Mouse (Mus musculus) hindbrain, embryonic 11.5 days (tissue): ENCODE results near the gene A4galt. TPM values are rescaled to one million over a fixed set of nuclear protein-coding genes. Genes with fewer than 3 reads are reported as not detected.

Experiments
- ATAC-seq: fragments of 200-750 bp; cut with Nextera tagmentation; 2 replicates; pipeline ENCODE4 v1.8.0; 2017; ENCODE audit warnings: mild to moderate bottlenecking, moderate TSS enrichment, moderate library complexity; ENCODE audit not compliant: low FRiP score
- DNase-seq: peaks from one replicate; pipeline ENCODE4 v3.0.0-alpha.2; 2015; ENCODE audit warnings: low spot score
- H3K27ac ChIP-seq: fragments of 300-500 bp; sonication (generic); 2 replicates; pipeline ENCODE4 v1.5.1; 2014; ENCODE audit warnings: mild to moderate bottlenecking, low read depth, low read length
- H3K27me3 ChIP-seq: fragments of 300-500 bp; sonication (generic); 2 replicates; pipeline ENCODE4 v1.6.1; 2014; ENCODE audit warnings: mild to moderate bottlenecking, low read length, moderate library complexity, mixed read lengths; ENCODE audit not compliant: control insufficient read depth, insufficient read depth
- H3K36me3 ChIP-seq: fragments of 300-500 bp; sonication (generic); 2 replicates; pipeline ENCODE4 v1.6.1; 2014; ENCODE audit warnings: mild to moderate bottlenecking, low read length, moderate library complexity, mixed read lengths; ENCODE audit not compliant: control insufficient read depth, insufficient read depth
- H3K4me1 ChIP-seq: fragments of 300-500 bp; sonication (generic); replicated peaks from 2 replicates; pipeline ENCODE4 v1.6.1; 2014; ENCODE audit warnings: low read length, mixed read lengths; ENCODE audit not compliant: control insufficient read depth, insufficient read depth
- H3K4me2 ChIP-seq: fragments of 300-500 bp; sonication (generic); replicated peaks from 2 replicates; pipeline ENCODE4 v1.6.1; 2014; ENCODE audit warnings: mild to moderate bottlenecking, low read depth, low read length
- H3K4me3 ChIP-seq: fragments of 300-500 bp; sonication (generic); 2 replicates; pipeline ENCODE4 v1.5.1; 2014; ENCODE audit warnings: low read depth, low read length
- H3K9ac ChIP-seq: fragments of 300-500 bp; sonication (generic); 2 replicates; pipeline ENCODE4 v1.6.1; 2014; ENCODE audit warnings: low read depth, low read length
- H3K9me3 ChIP-seq: fragments of 300-500 bp; sonication (generic); 2 replicates; pipeline ENCODE4 v1.6.1; 2016; ENCODE audit warnings: low read length; ENCODE audit not compliant: control insufficient read depth
- WGBS: fragments of 180-500 bp; shearing (Covaris S2); extraction: QIAGEN DNeasy Blood & Tissue Kit; methylation state at CpG from one replicate; pipeline ENCODE4 v1.1.7; 2014; 5-methylcytosine and 5-hydroxymethylcytosine counted together
- polyA plus RNA-seq: library from polyadenylated mRNA; unstranded; fragments of >200 nt; fragmentation: Nextera tagmentation; extraction: Ambion mirVana; gene quantifications from 2 replicates; pipeline ENCODE4 v1.2.1, GENCODE M21; 2014

The A4galt gene
- polyA plus RNA-seq, result 1.7 and 1.8 TPM in 2 replicates

GRCm38 (mm10) chr15:83251176-83252004 lies at the start of gene A4galt:
Gene A4galt (minus strand): TSS chr15:83251774.
- Histone ChIP-seq H3K27me3 (peaks cover 24% of the 10 kb centered on the region), H3K36me3 (no peaks in the 10 kb centered on the region), H3K4me1 (0 out of 2 replicates have a peak, but pooled peaks cover 3% of the 10 kb centered on the region), H3K9me3 (no peaks in the 10 kb centered on the region), H3K4me2 (peak within 1 kb of the TSS; percentile 87), H3K4me3 (peak within 1 kb of the TSS; percentile 43), H3K9ac (0 out of 2 replicates have a peak within 1 kb of the TSS, but pooled peaks have one; percentile 31), H3K27ac (no peak within 1 kb of the TSS)
- DNase-seq, result peak; percentile 58
- 1% methylated on average over 56 of the region's 66 CpGs for WGBS
- ATAC-seq, result no peak

- Histone ChIP-seq H3K4me1 (no peaks in the 10 kb centered on the region), H3K4me3 (no peak overlapping the region), H3K27ac (no peak overlapping the region), H3K4me2 (no peak overlapping the region), H3K9ac (no peak overlapping the region), H3K9me3 (no peaks in the 10 kb centered on the region), H3K36me3 (no peaks in the 10 kb centered on the region), H3K27me3 (no peaks in the 10 kb centered on the region)
- 54% methylated on average over 10 of the region's 10 CpGs for WGBS
- ATAC-seq (no peak), DNase-seq (no peak)
These were observed 48.5 kb upstream of the A4galt start for GRCm38 (mm10) chr15:83299916-83300582.

GRCm38 (mm10) chr15:83299450-83299849 lies 47.9 kb upstream of the A4galt start:
- ATAC-seq (no peak), DNase-seq (no peak)
- no peak overlapping the region for H3K9ac ChIP-seq
- no peaks in the 10 kb centered on the region for H3K27me3 ChIP-seq
- WGBS, result 87% methylated on average over 7 of the region's 7 CpGs
- H3K4me2 ChIP-seq, result no peak overlapping the region
- no peak overlapping the region for H3K4me3 ChIP-seq
- H3K36me3 ChIP-seq, result no peaks in the 10 kb centered on the region
- no peaks in the 10 kb centered on the region for H3K9me3 ChIP-seq
- no peaks in the 10 kb centered on the region for H3K4me1 ChIP-seq
- no peak overlapping the region for H3K27ac ChIP-seq

GRCm38 (mm10) chr15:83298810-83299209 lies 47.2 kb upstream of the A4galt start:
- no peak for ATAC-seq
- 75% methylated on average over 2 of the region's 2 CpGs for WGBS
- no peak overlapping the region for H3K4me2 ChIP-seq
- no peaks in the 10 kb centered on the region for H3K27me3 ChIP-seq
- no peaks in the 10 kb centered on the region for H3K9me3 ChIP-seq
- H3K36me3 ChIP-seq, result no peaks in the 10 kb centered on the region
- H3K4me1 ChIP-seq, result no peaks in the 10 kb centered on the region
- DNase-seq, result no peak
- H3K4me3 ChIP-seq, result no peak overlapping the region
- no peak overlapping the region for H3K9ac ChIP-seq
- H3K27ac ChIP-seq, result no peak overlapping the region

GRCm38 (mm10) chr15:83298313-83298712 lies 46.7 kb upstream of the A4galt start:
- Histone ChIP-seq H3K27me3 (no peaks in the 10 kb centered on the region), H3K4me1 (no peaks in the 10 kb centered on the region), H3K4me3 (no peak overlapping the region), H3K9ac (no peak overlapping the region), H3K27ac (no peak overlapping the region), H3K4me2 (no peak overlapping the region), H3K36me3 (no peaks in the 10 kb centered on the region), H3K9me3 (no peaks in the 10 kb centered on the region)
- no peak for ATAC-seq
- WGBS, result 82% methylated on average over 8 of the region's 8 CpGs
- no peak for DNase-seq

GRCm38 (mm10) chr15:83296771-83297311 lies 45.3 kb upstream of the A4galt start:
- no peak overlapping the region for H3K27ac ChIP-seq
- H3K4me1 ChIP-seq, result no peaks in the 10 kb centered on the region
- H3K27me3 ChIP-seq, result no peaks in the 10 kb centered on the region
- DNase-seq, result peak; percentile 39
- ATAC-seq, result no peak
- no peak overlapping the region for H3K4me3 ChIP-seq
- no peak overlapping the region for H3K4me2 ChIP-seq
- no peak overlapping the region for H3K9ac ChIP-seq
- WGBS, result 50% methylated on average over 6 of the region's 8 CpGs
- H3K9me3 ChIP-seq, result no peaks in the 10 kb centered on the region
- no peaks in the 10 kb centered on the region for H3K36me3 ChIP-seq

GRCm38 (mm10) chr15:83296050-83296449 lies 44.5 kb upstream of the A4galt start:
- DNase-seq (no peak), ATAC-seq (no peak)
- no peaks in the 10 kb centered on the region for H3K36me3 ChIP-seq
- WGBS, result 82% methylated on average over 4 of the region's 4 CpGs
- H3K4me1 ChIP-seq, result no peaks in the 10 kb centered on the region
- H3K9ac ChIP-seq, result no peak overlapping the region
- H3K27ac ChIP-seq, result no peak overlapping the region
- no peak overlapping the region for H3K4me3 ChIP-seq
- H3K27me3 ChIP-seq, result no peaks in the 10 kb centered on the region
- H3K9me3 ChIP-seq, result no peaks in the 10 kb centered on the region
- H3K4me2 ChIP-seq, result no peak overlapping the region

GRCm38 (mm10) chr15:83294954-83295353 lies 43.4 kb upstream of the A4galt start:
- no peaks in the 10 kb centered on the region for H3K4me1 ChIP-seq
- no peak for DNase-seq
- no peaks in the 10 kb centered on the region for H3K27me3 ChIP-seq
- H3K27ac ChIP-seq, result no peak overlapping the region
- 97% methylated on average over 3 of the region's 3 CpGs for WGBS
- no peak overlapping the region for H3K4me2 ChIP-seq
- no peak for ATAC-seq
- H3K9me3 ChIP-seq, result no peaks in the 10 kb centered on the region
- H3K4me3 ChIP-seq, result no peak overlapping the region
- no peaks in the 10 kb centered on the region for H3K36me3 ChIP-seq
- no peak overlapping the region for H3K9ac ChIP-seq
